Mouse (Mus musculus): Measurements from ENCODE around the gene Tmem135. TPM values are rescaled to one million over a fixed set of nuclear protein-coding genes. Genes with fewer than 3 reads are reported as not detected.

Tmem135 gene
- polyA plus RNA-seq, 1 experiment, result not detected

DNA sequence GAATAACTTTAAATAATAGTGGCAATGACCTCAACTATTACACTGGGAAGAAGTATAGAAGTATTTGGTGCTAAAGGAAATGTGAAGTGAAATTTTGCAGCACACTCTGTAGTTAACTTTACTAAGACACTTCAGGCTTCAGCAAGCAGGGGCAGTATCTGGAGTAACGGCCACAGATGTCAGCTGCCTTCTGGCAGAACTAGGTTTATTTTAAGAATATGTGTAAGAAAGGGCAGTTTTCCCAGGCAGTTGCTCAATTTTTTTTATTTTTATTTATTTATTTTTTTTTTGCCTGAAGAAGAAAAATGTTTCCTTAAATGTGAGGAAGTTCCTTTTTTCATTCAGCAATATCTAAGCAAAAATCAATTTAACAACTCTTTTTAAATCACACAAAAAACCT, 187.4 kb downstream of the Tmem135 start:
- H3K4me1 ChIP-seq (ENCODE audit: control insufficient read depth, insufficient read depth, low read length), result peaks cover 3% of the 10 kb centered on the region; the same call in 1 of the 2 replicates
- 33% methylated on average over 1 of the region's 1 CpGs for WGBS

DNA sequence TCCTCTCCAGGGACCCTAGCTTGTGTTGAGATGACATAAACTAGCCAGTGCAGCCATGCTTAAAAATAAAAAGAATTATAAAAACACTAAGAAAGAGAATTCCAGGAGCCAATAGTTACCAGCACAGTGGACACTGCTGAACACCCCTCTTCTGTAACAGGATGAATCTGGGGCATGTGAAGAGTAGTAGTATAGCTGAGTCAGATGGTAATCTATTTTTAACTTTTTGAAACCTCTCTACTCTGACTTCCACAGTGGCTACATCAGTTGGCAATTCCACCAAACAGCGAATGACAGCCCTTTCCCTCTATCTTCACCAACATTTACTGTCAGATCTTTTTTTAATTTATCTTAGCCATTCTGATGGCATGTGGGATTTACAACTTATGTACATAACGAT, 187.9 kb downstream of the Tmem135 start:
- H3K27ac ChIP-seq (ENCODE audit: insufficient read depth, low read depth, low read length), result no peak overlapping the region

More for the DNA sequence above, 187.4 kb downstream of the Tmem135 start:
- no peak for TF ChIP-seq POLR2A (IDR thresholded peaks at IDR 0.05; ENCODE audit: insufficient read depth, low read depth, low read length)
- TF ChIP-seq CTCF (IDR thresholded peaks at IDR 0.05; ENCODE audit: insufficient read depth, low read depth, low read length), result no peak
- no peak overlapping the region for H3K4me3 ChIP-seq (ENCODE audit: insufficient read depth, low read depth, low read length)
- no peak overlapping the region for H3K27ac ChIP-seq (ENCODE audit: insufficient read depth, low read depth, low read length)

DNA sequence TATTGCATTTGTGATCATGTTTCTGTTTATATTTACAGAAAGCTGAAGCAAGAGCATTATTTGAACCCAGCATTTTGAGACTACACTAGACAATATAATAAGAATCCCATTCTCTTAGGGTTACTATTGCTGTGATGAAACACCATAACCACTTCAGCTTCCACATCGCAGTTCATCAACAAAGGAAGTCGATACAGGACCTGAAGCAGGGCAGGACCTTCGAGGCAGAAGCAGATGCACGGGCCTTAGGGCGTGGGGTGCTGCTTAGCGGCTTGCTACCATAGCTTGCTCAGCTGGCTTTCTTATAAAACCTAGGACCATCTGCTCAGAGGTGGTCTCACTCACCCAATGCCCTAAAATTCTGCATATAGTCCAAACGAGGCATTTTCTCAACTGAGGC, 188.3 kb downstream of the Tmem135 start:
- 63% methylated on average over 7 of the region's 7 CpGs for WGBS
- H3K4me1 ChIP-seq (ENCODE audit: control insufficient read depth, insufficient read depth, low read length), result peaks cover 3% of the 10 kb centered on the region; the same call in 1 of the 2 replicates
- no peak overlapping the region for H3K4me3 ChIP-seq (ENCODE audit: insufficient read depth, low read depth, low read length)
- H3K27ac ChIP-seq (ENCODE audit: insufficient read depth, low read depth, low read length), result no peak overlapping the region
- TF ChIP-seq CTCF (IDR thresholded peaks at IDR 0.05; ENCODE audit: insufficient read depth, low read depth, low read length) (no peak), POLR2A (IDR thresholded peaks at IDR 0.05; ENCODE audit: insufficient read depth, low read depth, low read length) (no peak)

More for the DNA sequence above, 187.9 kb downstream of the Tmem135 start:
- H3K4me1 ChIP-seq (ENCODE audit: control insufficient read depth, insufficient read depth, low read length), result peaks cover 3% of the 10 kb centered on the region; the same call in 1 of the 2 replicates
- H3K4me3 ChIP-seq (ENCODE audit: insufficient read depth, low read depth, low read length), result no peak overlapping the region
- 88% methylated on average over 2 of the region's 2 CpGs for WGBS
- TF ChIP-seq CTCF (IDR thresholded peaks at IDR 0.05; ENCODE audit: insufficient read depth, low read depth, low read length), result no peak
- no peak for TF ChIP-seq POLR2A (IDR thresholded peaks at IDR 0.05; ENCODE audit: insufficient read depth, low read depth, low read length)

- WGBS, result 45% methylated on average over 6 of the region's 6 CpGs
- 0 out of 2 replicates have a peak, but pooled peaks cover 3% of the 10 kb centered on the region for H3K4me1 ChIP-seq (ENCODE audit: control insufficient read depth, insufficient read depth, low read length)
- H3K4me3 ChIP-seq (ENCODE audit: insufficient read depth, low read depth, low read length), result no peak overlapping the region
- H3K27ac ChIP-seq (ENCODE audit: insufficient read depth, low read depth, low read length), result no peak overlapping the region
- no peak for TF ChIP-seq POLR2A (IDR thresholded peaks at IDR 0.05; ENCODE audit: insufficient read depth, low read depth, low read length)
- TF ChIP-seq CTCF (IDR thresholded peaks at IDR 0.05; ENCODE audit: insufficient read depth, low read depth, low read length), result no peak
These were observed 193.5 kb downstream of the Tmem135 start for GRCm38 (mm10) chr7:89210506-89210905.

DNA sequence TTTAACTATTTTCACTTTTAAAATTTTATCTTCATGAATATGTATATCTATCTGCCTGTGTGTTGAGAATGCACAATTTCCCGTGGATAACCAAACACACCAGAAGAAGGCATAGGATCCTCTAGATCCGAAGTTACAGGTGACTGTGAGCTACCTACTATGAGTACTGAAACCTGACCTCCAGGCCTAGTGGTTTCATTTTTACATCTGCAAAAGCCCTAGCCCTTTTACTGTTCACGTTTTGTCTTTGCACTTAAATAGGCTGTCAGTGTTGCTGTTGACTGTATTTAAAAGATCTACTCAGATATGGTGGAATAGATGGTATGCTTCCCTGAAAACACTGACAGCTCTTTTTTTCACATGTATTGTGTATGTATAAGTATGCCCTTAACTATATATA, 197.9 kb downstream of the Tmem135 start:
- Histone ChIP-seq H3K4me3 (ENCODE audit: insufficient read depth, low read depth, low read length) (no peak overlapping the region), H3K4me1 (ENCODE audit: control insufficient read depth, insufficient read depth, low read length) (0 out of 2 replicates have a peak, but pooled peaks cover 3% of the 10 kb centered on the region), H3K27ac (ENCODE audit: insufficient read depth, low read depth, low read length) (no peak overlapping the region)
- TF ChIP-seq CTCF (IDR thresholded peaks at IDR 0.05; ENCODE audit: insufficient read depth, low read depth, low read length) (no peak), POLR2A (IDR thresholded peaks at IDR 0.05; ENCODE audit: insufficient read depth, low read depth, low read length) (no peak)
- WGBS, result 85% methylated on average over 3 of the region's 3 CpGs

DNA sequence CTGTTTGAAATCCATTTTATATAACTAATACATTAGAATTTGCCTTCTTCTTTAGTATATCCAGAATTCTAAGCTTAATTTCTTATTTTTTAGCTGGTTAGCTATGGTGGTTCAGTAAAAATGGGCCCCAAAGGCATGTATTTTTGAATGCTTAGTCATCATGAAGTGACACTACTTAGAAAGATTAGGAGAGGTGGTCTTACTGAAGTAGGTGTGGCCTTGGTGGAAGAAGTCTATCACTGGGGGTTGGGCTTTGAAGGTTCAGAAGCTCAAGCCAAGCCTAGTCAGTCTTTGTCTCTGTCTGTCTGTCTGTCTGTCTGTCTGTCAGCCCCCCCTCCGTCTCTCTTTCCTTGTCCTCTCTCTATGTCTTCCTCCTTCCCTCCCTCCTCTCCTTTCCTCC, 198.6 kb downstream of the Tmem135 start:
- H3K4me1 ChIP-seq (ENCODE audit: control insufficient read depth, insufficient read depth, low read length), result 0 out of 2 replicates have a peak, but pooled peaks cover 2% of the 10 kb centered on the region

DNA sequence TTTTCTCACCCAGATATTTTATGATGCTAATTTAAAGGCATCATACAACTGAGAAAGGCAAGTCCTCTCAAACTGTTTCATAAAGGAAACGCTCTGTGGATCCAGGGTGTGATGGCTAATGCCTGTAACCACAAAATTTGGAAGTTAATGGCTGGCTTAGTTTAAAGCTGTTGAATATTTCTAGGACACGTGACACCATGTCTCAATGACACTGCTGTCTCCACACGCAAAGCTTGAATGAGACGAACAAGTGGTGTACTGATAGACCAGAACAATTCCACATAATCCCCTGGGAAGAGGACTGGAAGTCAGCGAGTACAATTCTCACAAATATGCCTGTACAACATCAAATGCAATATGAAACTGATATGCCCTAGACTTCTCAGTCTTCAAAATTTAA, 200.9 kb downstream of the Tmem135 start:
- TF ChIP-seq POLR2A (IDR thresholded peaks at IDR 0.05; ENCODE audit: insufficient read depth, low read depth, low read length) (no peak), CTCF (IDR thresholded peaks at IDR 0.05; ENCODE audit: insufficient read depth, low read depth, low read length) (no peak)
- Histone ChIP-seq H3K4me1 (ENCODE audit: control insufficient read depth, insufficient read depth, low read length) (no peaks in the 10 kb centered on the region), H3K27ac (ENCODE audit: insufficient read depth, low read depth, low read length) (no peak overlapping the region), H3K4me3 (ENCODE audit: insufficient read depth, low read depth, low read length) (no peak overlapping the region)
- 86% methylated on average over 5 of the region's 5 CpGs for WGBS

More for the DNA sequence above, 198.6 kb downstream of the Tmem135 start:
- no peak overlapping the region for H3K27ac ChIP-seq (ENCODE audit: insufficient read depth, low read depth, low read length)
- H3K4me3 ChIP-seq (ENCODE audit: insufficient read depth, low read depth, low read length), result no peak overlapping the region
- no peak for TF ChIP-seq POLR2A (IDR thresholded peaks at IDR 0.05; ENCODE audit: insufficient read depth, low read depth, low read length)
- no peak for TF ChIP-seq CTCF (IDR thresholded peaks at IDR 0.05; ENCODE audit: insufficient read depth, low read depth, low read length)
- WGBS, result 87% methylated on average over 1 of the region's 1 CpGs

DNA sequence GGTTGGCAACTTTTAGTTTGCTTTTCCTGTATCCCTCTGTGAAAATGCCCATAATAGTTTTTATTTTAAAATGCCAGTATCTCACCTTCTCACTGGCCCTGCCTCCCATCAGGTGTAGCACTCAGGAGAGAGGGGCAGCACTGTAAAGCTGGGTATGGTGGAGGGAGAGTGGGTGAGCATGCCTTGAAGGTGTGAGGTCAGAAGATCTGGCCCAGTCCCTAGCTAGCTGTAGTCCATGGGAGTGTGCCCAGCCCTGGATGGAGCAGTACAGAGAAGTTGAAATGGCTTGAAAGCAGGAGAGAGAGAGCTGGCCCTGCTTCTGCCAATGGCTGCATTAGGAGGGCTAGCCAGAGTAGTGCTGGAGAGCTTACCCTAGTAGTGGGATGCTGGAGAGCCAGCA, 202.1 kb downstream of the Tmem135 start:
- H3K4me3 ChIP-seq (ENCODE audit: insufficient read depth, low read depth, low read length), result no peak overlapping the region
- H3K27ac ChIP-seq (ENCODE audit: insufficient read depth, low read depth, low read length), result no peak overlapping the region
- TF ChIP-seq CTCF (IDR thresholded peaks at IDR 0.05; ENCODE audit: insufficient read depth, low read depth, low read length) (no peak), POLR2A (IDR thresholded peaks at IDR 0.05; ENCODE audit: insufficient read depth, low read depth, low read length) (no peak)
- no peaks in the 10 kb centered on the region for H3K4me1 ChIP-seq (ENCODE audit: control insufficient read depth, insufficient read depth, low read length)

DNA sequence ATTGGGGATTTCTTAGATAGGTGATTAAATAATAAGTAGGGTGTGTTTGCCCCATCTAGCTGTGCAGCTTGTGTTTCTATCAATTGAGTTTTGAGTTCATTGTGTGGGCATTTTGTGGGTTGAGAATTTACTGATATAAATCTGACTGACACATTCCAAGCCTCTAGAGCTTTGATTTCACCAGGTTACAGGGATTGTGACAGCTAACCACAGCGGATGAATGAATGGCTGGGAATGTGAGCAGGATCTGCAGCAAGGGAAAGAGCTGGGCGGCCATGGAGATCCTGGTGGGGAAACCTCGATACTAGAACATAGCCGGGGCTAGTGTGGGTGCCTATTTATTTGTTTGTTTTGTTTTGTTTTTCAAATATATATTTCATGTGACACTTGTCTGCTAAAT, 205.5 kb downstream of the Tmem135 start:
- Histone ChIP-seq H3K4me1 (ENCODE audit: control insufficient read depth, insufficient read depth, low read length) (no peaks in the 10 kb centered on the region), H3K27ac (ENCODE audit: insufficient read depth, low read depth, low read length) (no peak overlapping the region), H3K4me3 (ENCODE audit: insufficient read depth, low read depth, low read length) (no peak overlapping the region)
- TF ChIP-seq CTCF (IDR thresholded peaks at IDR 0.05; ENCODE audit: insufficient read depth, low read depth, low read length) (no peak), POLR2A (IDR thresholded peaks at IDR 0.05; ENCODE audit: insufficient read depth, low read depth, low read length) (no peak)
- 94% methylated on average over 4 of the region's 4 CpGs for WGBS

- no peaks in the 10 kb centered on the region for H3K4me1 ChIP-seq (ENCODE audit: control insufficient read depth, insufficient read depth, low read length)
- 56% methylated on average over 5 of the region's 5 CpGs for WGBS
- no peak overlapping the region for H3K4me3 ChIP-seq (ENCODE audit: insufficient read depth, low read depth, low read length)
- no peak for TF ChIP-seq CTCF (IDR thresholded peaks at IDR 0.05; ENCODE audit: insufficient read depth, low read depth, low read length)
- TF ChIP-seq POLR2A (IDR thresholded peaks at IDR 0.05; ENCODE audit: insufficient read depth, low read depth, low read length), result no peak
- H3K27ac ChIP-seq (ENCODE audit: insufficient read depth, low read depth, low read length), result no peak overlapping the region
These were observed 210.6 kb downstream of the Tmem135 start for GRCm38 (mm10) chr7:89193459-89193858.
